Mouse (Mus musculus) liver, embryonic 18 days (tissue): ENCODE measurements around the gene Fthl17e. TPM values are rescaled to one million over a fixed set of nuclear protein-coding genes. Genes with fewer than 3 reads are reported as not detected.

ENCODE experiments used
- polyA plus RNA-seq: library from polyadenylated mRNA; depleted of rRNA; stranded (reverse); fragments of >200 nt; gene quantifications from 2 replicates; pipeline ENCODE4 v1.2.3, GENCODE M21; 2012; rRNA removed

Gene Fthl17e
- not detected in 2 replicates for polyA plus RNA-seq

GRCm38 (mm10) chrX:9033193-9033592 is at the start of gene Fthl17e:
Gene Fthl17e (plus strand): TSS chrX:9033493.

DNA sequence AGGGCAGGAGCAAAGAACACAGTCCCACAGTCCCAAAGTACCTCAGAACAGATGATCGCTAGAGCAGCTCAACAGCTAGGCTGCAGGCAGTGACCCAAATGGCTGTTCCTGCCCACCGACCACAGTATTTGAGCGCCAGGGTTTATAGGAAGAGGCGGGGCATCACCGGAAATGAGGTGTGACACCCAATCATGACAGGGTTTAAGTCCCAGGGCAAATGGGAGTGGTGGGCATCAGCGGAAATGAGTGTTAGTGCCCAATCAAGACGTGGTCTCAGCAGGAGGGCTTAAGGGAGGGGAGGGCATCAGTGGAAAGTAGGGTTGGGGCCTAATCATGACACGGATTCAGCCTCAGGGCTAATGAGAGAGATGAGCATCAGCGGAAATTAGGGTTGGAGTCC is 46.6 kb upstream of the Fthl17e start, which contains the start of gene Fthl17d:
Gene Fthl17d, minus strand, starts transcription at position 101 of the 400 bp plus-strand sequence.

GRCm38 (mm10) chrX:9062715-9063114 is 29.4 kb downstream of the Fthl17e start, which contains the start of gene Fthl17f:
Gene Fthl17f (plus strand): TSS chrX:9063015.

Other genes starting within 250 kb of the Fthl17e start
- gene Ssxb5, start 229.8 kb upstream of the Fthl17e start, polyA plus RNA-seq, result not detected in 2 replicates
- not detected in 2 replicates for gene Gm6592, start 189.5 kb upstream of the Fthl17e start, polyA plus RNA-seq
- not detected in 2 replicates for gene Gm5751, start 159.2 kb upstream of the Fthl17e start, polyA plus RNA-seq
- 0.20 and 0.24 TPM in 2 replicates for gene B630019K06Rik, start 141.1 kb upstream of the Fthl17e start, polyA plus RNA-seq
- gene Fthl17b, start 70.5 kb upstream of the Fthl17e start, polyA plus RNA-seq, result not detected in 2 replicates
- gene Fthl17c, start 56.9 kb upstream of the Fthl17e start, polyA plus RNA-seq, result not detected in 2 replicates
- not detected in 2 replicates for gene Fthl17d, start 46.7 kb upstream of the Fthl17e start, polyA plus RNA-seq
- not detected in 2 replicates for gene Fthl17f, start 29.5 kb downstream of the Fthl17e start, polyA plus RNA-seq
- not detected in 2 replicates for gene 4930402K13Rik, start 71.1 kb downstream of the Fthl17e start, polyA plus RNA-seq
- 0.05 and 0.06 TPM in 2 replicates for gene Lancl3, start 166.4 kb downstream of the Fthl17e start, polyA plus RNA-seq
- 0.44 and 0.76 TPM in 2 replicates for gene Gm14862, start 223.4 kb downstream of the Fthl17e start, polyA plus RNA-seq
- 8.2 and 9.3 TPM in 2 replicates for gene Xk, start 239.3 kb downstream of the Fthl17e start, polyA plus RNA-seq